Mouse (Mus musculus): ENCODE measurements around the gene Vps45.

Gene Vps45

GRCm38 (mm10) chr3:96058231-96058896 is at the start of gene Vps45:
Gene Vps45, minus strand, starts transcription at chr3:96058466.
- peak; percentile 42 to 66 for DNase-seq (ENCODE audit: low spot score in 2 of 2)

- no peak for DNase-seq (ENCODE audit: low spot score in 2 of 2)
Observed at GRCm38 (mm10) chr3:96106151-96106550, 47.9 kb upstream of the Vps45 start.

GRCm38 (mm10) chr3:96105232-96105747 is 47.0 kb upstream of the Vps45 start:
- no peak for DNase-seq (ENCODE audit: low spot score in 2 of 2)

- DNase-seq (ENCODE audit: low spot score in 2 of 2) = peak; percentile 60 to 70
Observed at GRCm38 (mm10) chr3:96104261-96105065, 46.2 kb upstream of the Vps45 start, which contains the start of gene Otud7b. Gene Otud7b, plus strand, starts transcription at chr3:96104527.

GRCm38 (mm10) chr3:96103901-96104260 is 45.6 kb upstream of the Vps45 start:
- no peak for DNase-seq (ENCODE audit: low spot score in 2 of 2)

- DNase-seq (ENCODE audit: low spot score in 2 of 2) = peak; percentile 22 to 34
Observed at GRCm38 (mm10) chr3:96102100-96102872, 44.0 kb upstream of the Vps45 start.

- DNase-seq (ENCODE audit: low spot score in 2 of 2) = no peak
Observed at GRCm38 (mm10) chr3:96098616-96099267, 40.5 kb upstream of the Vps45 start.

DNA sequence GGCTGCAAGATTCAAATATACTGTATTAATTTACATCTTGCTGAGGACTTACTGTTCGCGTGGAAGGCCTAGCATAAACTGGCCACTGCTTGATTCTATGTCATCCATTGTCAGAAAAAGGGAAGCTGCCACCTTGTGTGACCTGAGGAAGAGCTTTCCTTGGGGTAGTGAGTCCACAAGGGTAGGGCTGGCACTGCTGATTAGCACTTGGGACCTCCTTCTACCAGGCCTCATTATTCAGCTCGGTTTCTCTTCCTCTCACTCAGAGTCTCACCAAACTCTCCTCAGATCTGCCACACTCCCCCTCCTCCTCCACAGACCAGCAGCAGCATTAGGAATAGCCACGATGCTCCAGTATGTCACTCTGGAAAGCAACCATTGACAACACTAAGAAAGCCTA is 39.9 kb upstream of the Vps45 start:
- DNase-seq (ENCODE audit: low spot score in 2 of 2) = no peak

- no peak for DNase-seq (ENCODE audit: low spot score in 2 of 2)
Observed at GRCm38 (mm10) chr3:96094203-96094602, 35.9 kb upstream of the Vps45 start.

GRCm38 (mm10) chr3:96093509-96093908 is 35.2 kb upstream of the Vps45 start:
- no peak for DNase-seq (ENCODE audit: low spot score in 2 of 2)

DNA sequence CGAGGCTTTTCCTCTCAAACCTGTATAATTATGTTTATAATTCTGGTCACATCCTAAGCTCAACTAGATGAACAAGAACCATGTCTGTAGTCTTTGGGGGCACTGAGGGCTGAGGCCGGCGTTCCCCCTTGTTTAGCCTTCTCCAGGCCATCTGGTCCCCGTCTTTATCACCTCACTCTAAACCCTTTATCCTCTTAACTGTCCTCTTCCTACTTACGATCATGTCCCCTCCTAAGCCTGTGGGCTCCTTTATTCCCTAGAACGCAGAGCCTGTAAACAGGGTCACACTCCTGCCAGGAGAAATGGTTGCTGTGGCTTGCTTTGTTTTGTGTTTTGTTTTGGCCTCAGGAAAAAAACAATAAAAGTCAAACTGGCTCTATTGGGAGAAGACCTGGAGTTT is 33.7 kb upstream of the Vps45 start:
- DNase-seq (ENCODE audit: low spot score in 2 of 2) = no peak

DNA sequence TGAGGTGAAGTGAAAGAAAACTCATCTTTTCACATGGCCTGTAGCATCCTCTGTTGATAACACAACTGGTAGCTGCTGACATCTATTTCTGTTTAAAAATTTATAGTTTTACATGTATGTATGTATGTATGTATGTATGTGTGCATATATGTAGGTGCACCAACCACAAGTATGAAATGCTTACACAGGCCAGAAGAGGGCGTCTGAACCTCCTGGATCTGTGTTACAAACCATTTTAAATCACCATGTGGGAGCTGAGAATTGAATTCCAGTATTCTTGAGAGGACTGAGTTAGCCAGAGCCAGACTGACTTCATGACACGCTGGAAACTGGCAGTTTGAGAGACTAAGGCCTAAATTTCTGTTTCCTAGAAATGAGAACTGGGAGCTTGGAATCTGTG is 32.9 kb upstream of the Vps45 start:
- DNase-seq (ENCODE audit: low spot score in 2 of 2) = no peak

DNA sequence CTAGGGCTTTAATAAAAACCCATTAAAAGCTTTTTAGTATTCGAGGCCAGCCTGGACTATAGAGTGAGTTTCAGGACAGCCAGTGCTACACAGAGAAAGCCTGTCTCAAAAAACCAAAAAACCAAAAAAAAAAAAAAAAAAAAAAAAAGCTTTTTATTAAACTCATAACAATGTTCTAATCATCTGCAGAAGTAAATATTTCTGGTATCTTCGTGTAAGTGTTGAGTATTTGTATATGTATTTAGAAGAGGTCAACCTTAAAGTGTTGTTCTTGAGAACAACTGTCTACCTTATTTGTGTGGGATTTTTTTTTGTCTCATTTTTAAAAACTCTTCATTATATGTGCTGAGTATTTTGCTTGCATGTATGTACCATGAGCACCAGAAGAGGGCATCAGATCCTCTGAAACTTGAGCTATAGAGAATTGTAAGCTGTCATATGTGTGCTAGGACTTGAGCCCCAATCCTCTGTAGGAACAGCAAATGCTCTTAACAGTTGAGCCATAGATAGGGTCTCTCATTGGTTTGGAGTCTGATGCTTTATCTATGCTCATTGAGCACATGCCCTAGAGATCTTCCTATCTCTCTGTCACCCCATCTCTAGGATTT is 31.7 kb upstream of the Vps45 start:
- no peak for DNase-seq (ENCODE audit: low spot score in 2 of 2)

GRCm38 (mm10) chr3:96087801-96088200 is 29.5 kb upstream of the Vps45 start:
- DNase-seq (ENCODE audit: low spot score in 2 of 2) = no peak

DNA sequence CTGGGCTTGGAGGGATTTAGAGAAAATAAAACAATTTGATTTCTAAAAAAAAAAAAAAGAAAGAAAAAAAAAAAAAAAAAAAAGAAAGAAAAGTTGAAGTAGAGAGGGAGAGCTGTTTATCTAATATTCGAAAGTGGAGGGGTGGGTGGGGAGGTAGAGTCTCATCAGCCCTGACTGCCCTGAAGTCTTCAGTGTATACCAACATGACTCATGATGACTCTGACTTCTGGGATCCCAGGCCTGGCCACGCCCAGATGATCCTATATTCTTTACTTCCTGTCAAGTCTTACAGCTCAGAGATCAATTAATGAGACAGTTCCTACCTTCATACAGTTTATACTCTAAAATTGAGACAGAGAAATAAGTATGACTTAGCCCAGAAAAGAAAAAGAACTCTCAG is 29.0 kb upstream of the Vps45 start:
- no peak for DNase-seq (ENCODE audit: low spot score in 2 of 2)

DNA sequence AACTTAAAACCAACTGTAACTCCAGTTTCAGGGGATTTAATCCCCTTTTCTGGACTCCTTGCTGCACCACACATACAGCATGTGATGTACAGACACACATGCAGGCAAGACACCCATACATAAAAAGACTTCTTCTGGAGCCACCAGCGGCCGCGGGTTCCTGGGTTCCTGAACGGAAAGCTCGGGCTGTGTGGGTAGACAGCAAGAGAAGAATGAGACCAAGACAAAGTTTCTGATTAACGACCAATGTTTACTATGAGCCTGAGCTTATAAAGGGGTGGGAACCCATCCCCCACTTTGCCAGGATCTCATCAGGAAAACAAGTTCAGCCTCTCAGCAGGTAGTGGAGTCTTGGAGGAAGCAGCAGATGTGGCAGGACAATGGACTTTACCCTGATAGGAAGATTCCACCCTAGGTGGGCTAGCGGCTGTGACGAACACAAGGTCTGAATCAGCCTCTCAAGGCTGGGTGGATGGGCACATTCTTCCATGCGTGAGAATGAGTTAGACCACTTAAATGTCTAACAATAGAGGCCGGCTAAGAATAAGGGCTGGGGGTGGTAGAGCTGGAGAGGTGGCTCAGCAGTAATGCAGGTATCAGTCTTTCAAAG is 26.0 kb upstream of the Vps45 start:
- no peak for DNase-seq (ENCODE audit: low spot score in 2 of 2)

DNA sequence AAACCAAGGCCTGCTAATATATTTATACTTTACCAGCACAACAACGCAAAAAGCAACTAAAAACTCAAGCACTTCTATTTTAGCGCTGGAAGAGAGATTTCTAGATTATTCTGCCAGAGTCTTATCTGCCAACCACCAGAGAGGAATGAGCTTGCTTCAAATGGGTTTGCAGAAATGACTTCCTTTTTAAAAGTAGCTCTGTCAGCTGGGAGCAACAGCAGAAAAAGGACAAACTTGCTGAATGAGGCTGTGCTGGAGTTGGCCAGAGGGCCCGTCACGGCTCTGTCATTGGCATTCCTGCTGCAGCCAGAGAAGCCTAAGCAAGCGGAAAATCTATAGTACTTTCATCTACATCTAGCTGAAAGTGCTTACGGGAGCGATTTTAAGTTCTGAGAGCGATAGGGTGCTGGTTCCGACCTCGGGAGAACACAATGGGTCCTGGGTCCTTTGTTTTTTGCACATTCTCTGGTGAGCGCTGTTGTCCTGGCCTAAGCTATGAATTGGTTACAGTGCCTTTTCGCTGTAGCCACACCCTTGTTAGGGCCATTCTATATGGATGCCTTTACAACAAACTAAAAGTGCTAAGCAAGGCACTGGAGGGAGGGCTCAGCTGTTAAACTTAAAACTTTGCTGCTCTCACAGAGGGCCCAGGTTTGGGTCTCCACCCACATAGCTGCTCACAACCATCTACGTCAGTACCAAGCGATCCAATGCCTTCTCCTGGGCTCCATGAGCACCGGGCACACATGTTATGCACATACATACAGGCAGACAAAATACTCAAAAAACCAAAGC is 24.6 kb upstream of the Vps45 start:
- no peak for DNase-seq (ENCODE audit: low spot score in 2 of 2)

DNA sequence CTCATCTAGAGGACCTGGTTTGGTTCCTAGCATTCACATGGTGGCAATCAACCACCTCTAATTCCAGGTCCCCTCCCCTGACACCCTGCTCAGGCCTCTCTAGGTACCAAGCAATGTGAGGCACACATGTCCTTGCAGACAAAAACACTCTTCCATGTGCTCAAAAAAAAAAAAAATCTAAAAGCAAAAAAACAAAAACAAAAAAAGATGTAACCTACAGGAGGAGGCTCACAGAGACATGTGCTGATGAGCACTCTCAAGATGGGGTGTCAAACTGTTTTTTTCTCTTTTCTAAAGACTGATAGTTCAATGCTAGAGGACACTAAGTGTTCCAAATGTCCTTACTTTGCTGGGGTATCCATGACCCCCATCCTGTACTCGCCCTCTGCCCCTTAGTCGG is 23.8 kb upstream of the Vps45 start:
- no peak for DNase-seq (ENCODE audit: low spot score in 2 of 2)

DNA sequence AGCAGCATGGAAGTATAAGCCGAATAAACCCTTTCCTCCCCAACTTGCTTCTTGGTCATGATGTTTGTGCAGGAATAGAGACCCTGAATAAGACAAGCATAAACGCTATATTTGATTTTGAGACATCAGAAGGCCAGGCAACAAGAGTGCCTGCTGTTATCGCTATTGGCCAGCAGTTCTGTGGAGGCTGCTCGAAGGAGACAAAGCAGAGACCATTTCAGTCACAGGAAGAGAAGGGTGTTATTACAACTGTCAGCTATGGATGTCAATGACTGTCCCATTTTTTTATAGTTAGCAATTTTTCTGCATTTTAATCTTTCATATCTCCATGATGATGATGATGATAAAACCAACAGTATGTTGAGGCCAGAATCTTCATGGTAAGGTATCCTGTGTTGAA is 23.4 kb upstream of the Vps45 start:
- DNase-seq (ENCODE audit: low spot score in 2 of 2) = no peak

DNA sequence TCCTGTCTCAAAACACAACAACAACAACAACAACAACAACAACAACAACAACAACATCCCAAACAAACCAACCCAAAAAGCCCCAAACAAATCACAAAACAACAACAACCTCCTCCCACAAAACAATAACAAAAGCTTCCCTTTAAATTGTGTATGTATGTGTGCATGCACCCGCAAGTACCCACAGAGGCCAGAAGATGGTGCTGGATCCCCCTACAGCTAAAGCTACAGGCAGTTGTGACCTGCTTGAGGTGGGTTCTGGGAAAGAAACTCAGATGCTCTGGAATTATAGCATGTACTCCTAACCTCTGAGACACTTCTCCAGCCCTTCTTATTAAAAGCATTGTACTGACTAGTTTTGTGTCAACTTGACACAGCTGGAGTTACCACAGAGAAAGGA is 22.7 kb upstream of the Vps45 start:
- no peak for DNase-seq (ENCODE audit: low spot score in 2 of 2)
